Mouse (Mus musculus) CD4-positive helper T cell, adult 2 months (primary cell): ENCODE measurements at regions not wholly inside any gene's neighbourhood (a gene's known extent, or its start where the extent isn't known, plus 50 kb on each side); places are given as distances from the start of the nearest gene placed in this dataset.

Experiments used
- DNase-seq: peaks from one replicate; pipeline ENCODE4 v3.0.0-alpha.2; 2012; ENCODE audit warnings: low read depth, missing footprints, low spot score

DNA sequence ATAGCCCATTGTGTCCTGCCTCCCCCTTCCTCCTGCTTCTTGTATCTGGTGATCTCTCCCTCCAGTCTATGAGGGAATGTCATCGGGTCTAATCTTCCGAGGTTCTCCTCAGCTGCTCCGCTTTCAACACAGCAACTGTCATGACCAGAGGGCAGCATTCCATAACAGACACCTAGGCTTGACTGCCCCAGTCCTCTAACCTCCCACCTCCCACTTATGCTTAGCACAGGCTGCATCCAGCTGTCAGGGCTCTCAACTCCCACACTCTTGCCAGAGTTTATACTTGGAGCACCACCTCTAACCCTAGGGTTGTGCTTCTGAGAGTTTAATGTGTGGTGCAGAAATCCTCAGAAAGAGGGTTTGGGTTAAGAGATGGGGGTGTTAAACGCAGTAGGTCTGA, 137.9 kb upstream of the Rbms1 start:
- DNase-seq = no peak

DNA sequence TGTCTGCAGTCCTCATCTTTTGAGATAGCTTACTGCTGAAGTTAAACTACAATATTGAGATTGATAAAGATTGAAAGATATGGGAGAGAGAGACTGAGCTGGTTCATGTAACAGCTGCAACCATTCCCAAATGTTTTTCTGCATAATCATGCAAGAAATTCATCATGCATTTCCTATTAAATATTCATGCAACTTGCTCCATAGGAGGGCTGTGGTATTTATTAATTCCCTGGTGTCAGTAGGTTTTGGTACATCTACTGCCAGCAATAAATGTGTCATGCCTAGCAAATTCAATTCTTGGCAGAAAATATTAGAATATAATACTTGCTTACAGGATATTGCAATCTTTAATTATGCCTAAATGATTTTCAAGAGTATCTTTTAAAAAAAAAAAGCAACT, 125.5 kb upstream of the Rbms1 start:
- no peak for DNase-seq

DNA sequence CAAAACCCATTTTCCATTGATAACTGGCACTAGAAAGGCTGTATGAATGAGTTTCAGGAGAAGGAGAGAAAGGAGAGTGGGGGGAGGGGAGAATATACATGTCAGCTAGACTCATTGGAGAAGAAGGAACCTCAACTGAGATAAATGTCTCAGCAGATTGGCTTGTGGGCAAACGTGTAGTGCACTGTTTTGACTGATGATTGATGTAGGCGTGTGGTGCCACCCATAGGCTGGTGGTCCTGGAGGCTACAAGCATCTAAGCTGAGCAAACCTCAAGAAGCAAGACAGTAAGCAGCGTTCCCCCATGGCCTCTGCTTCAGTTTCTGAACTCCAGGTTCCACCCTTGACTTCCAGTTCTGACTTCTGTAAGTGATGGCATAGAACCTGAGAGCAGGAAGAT, 121.8 kb upstream of the Rbms1 start:
- DNase-seq = no peak

DNA sequence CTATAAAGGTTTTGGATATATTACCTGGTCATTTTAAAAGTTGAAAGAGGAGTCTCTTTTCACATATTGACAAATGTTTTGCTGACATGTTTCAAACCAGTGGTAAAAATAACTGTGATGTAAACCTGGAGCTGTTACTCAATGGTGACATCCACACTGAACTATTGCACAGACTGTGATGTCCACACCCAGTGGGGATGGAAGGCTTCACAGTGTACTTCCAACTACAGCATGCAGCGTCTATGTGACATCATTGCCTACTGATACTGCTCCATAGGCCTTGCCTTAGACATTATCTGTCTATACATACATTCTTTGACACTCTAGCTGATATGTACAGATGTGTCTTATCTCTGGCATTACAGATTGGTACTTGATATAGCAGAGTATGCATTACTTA, 120.1 kb upstream of the Rbms1 start:
- DNase-seq = no peak

DNA sequence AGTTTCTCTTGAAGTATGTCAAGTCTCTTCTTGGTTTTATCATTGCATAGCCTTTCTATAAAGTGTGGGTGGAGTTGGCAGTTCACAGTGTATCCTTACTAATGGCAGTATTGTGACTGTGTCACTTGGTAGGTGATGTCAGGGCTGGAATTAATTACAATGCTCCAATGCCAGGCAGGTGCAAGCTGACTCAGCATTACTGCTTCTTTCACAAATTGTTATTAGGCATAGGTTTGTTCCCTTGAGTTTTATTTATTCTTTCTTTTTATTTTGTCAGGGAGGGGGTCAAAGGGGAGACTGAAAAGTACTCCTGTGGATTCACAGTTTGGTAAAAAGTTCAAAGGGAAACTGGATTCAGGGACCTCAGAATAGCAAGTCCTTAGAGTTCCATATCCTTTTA, 119.6 kb upstream of the Rbms1 start:
- DNase-seq = no peak

DNA sequence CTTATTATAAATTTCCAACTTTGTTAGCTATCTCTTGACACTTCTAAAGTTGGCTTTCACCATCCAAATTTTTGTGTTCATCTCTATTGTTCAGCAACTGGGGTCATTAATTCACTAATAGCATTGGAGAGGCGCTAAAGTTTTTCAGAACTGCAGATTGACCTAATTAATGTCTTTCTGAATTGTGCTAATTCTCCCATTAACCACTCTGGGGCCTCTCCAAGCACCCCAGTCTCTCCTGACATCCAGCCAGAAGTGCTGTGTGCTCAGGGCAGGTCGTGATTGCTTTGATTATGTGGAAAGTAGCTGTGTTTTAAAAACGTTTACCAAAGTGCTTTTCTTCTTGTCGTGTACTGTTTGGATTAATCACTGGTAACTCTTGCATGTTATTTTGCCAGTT, 117.0 kb upstream of the Rbms1 start:
- DNase-seq = no peak

DNA sequence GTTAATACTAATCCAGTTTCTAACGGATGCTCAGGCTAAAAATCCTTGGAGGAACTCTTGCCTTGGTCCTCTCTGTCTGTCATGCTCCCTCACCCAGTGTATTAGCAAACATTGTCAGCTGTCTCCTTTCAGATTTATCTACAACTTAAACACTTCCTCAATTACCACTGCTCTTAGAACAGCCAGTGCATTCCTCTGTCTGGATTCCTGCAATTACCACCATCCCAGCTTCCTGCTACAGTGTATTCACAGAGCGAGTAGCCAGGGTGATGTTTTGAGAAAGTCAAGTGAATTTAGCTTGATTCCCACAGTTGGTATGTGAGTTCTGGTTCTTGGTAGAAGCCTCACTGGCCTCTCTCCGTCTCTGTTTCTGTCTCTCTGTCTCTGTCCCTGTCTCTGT, 108.0 kb upstream of the Rbms1 start:
- no peak for DNase-seq

DNA sequence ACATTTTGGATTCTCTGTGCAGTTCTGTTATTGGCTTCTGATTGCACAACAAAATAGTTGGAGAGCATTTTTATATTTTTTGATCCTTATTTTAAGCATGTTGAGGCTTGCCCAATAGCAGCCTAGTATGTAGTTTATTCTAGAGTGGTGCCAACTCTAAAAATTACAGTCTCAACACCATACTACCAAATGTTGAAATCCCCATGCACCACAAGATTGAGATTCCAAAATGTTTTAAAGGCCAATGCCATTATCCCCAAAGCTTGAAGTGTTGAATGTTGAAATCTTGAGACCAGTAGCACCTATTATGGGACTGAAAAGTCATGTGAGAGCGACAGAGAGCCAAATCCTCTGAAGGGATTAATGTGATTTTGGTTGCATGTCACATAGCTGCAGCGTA, 104.9 kb upstream of the Rbms1 start:
- DNase-seq = no peak

DNA sequence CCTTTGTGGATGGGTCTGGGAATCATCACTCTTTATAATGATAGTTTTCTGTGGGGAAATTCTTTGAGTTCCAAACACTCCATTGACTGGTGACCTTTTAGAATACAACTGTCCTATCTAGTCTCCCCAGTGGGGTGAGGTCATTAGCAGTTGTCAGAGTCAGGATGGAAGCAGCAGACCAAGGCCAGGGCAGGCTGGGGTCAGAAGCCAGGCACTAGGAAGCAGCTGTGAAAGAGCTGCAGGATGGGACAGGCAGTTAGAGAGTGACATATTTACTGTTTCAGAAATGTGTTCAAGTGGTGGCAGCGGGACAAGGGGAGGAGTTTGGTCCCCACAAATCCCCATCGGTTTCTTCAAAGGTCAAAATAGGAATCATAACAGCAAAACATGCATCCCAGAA, 99.1 kb upstream of the Rbms1 start:
- DNase-seq = no peak

DNA sequence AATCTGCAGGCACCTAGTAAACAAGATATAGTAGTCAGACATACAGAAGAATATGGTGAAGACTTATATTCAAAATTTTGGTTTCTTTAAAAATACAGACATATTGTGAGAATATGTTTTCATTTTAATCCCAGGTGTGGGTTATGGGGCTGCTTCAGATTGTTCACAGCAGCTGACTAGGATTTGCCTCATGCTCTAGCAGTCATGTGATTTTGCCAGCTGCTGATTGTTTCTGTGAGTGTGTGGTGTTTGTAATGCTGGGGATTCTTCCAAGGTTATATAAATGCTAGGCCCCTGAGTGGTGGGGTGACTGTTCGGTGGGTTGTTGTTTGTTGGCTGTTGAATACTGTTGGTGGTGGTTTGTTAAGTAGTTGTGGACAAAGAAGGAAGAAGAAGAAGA, 97.9 kb upstream of the Rbms1 start:
- no peak for DNase-seq

DNA sequence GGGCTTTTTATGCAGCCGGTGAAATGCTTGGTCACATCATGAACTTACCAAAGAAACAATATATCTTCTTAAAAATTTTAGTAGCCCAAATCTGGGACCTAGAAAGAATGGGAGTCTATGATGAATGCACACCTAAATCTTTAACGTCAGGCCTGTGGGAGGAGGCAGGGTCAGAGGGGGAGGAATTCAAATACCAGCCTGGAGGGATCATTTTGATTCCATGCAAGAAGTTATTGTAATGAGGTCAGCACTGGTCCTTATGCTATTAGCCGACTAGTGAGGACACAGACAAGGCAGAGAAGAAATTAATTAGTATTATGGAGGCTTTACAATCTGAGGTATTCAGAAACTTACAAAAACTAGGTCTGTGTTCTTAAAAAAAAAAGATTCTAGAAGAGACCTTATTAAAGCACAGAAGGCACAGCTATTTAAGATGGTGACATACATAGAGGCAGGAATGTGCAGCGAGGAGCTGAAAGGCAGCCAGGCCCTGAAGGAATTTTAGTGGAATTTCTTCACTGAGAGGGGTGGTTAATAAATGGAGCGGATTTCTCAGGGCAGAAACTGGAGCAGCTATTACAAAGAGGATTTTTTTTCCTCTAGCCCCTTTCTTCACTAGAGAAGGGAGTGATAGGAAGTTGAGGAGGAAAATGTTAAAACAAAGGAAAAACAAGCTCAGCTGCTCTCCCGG, 95.7 kb upstream of the Rbms1 start:
- no peak for DNase-seq

DNA sequence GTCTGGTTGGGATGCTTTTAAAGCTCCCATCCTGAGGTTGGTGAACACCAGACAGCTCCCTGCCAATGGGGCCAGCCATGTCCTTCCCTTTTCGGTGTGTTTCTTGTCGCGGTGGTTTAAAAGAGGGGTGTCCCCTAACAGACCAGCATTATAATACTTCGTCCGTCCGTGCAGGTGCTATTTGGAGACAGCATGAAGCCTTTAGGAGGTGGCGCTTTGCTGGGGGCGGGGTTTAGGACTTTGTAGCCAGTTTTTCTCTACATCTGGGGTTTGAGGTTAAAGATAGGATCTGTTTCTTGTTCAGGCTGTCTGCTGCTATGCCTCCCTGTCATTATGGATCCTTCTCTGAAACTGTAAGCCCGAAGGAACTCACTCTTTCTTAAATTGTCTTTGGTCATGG, 89.3 kb upstream of the Rbms1 start:
- peak; percentile 47 for DNase-seq

DNA sequence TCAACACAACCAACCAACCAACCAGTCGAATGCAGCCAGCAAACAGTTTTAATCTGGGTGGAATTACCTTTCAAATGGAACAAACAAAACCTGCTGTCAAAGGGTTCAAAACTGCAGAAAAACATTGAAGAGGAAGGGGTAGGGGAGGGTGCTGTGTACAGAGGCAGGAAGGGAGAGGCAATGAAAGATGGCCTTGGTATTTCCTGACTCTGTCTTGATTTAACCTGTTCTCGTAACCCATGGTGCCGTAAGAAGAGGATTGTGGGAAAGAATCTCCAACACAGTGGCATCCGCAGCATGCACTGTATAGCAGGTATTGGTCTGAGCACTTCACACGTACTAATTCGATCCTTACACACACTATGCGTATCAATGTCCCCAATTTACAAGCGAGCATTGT, 88.8 kb upstream of the Rbms1 start:
- DNase-seq = peak; percentile 39

DNA sequence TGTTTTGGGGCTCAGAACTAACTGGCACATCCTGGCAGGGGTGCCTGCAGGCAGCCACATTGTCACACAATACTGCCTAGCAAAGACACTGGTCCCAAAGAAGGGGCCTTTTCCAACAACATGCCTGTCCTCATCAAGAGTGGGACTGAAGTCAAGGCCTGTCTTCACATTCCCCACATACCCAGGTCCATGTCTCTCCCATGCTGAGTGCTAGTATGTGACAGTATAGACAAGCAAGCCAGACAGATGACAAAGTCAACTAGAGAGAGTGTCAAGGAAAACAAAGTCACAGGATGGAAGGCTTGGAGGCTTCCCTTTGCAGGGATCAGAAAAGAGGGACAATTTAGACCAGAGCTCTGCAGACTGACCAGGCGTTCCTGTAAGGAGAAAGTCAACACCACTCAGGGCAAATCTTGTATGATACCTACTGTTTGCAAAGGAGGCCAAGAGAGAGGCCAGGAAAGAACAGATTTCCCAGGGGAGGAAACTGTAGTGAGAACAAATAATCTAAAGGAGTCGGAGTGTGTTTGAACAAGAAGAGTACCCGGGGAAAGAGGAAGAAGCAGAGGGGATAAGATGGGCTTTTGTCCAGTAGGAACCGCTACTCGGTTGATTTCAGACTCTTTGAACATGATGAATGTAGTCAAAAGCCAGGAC, 83.2 kb upstream of the Rbms1 start:
- DNase-seq = no peak

DNA sequence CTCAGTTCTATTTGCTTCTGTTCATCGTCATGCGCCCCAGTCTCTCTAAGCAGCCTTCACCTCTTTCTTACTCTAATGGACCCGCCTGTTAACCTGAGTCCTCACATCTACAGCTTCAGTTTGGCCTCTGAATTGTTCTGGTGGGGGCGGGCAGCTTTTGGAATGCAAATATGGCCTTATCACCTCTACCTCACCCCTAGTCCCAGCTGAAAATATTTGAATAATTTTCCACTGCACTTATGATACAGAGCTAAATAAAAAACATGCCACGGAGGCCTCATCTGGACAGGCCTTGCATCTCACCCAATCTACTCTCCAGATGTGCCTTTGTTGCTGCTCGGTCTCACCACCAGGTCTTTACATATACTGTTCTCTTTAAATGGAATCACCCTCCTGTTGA, 82.5 kb upstream of the Rbms1 start:
- no peak for DNase-seq

DNA sequence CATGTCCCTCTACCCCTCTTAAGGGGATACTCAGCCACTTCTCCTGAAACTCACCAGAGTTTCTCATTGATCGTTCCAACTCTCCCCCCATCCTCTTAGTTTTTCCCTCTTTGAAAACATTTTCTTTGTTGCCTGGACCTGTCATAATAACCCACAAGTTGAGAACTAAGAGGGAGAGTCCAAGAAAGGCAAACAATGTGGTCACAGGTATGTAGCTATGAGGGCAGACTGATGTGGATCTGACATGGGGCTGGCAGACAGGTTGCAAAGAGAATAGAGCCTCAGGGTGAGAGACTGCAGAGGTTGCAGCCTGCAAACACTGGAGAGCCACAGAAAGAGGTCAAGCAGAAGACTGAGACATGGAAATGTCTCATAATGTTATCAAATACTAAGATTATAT, 69.9 kb upstream of the Rbms1 start:
- DNase-seq = no peak

DNA sequence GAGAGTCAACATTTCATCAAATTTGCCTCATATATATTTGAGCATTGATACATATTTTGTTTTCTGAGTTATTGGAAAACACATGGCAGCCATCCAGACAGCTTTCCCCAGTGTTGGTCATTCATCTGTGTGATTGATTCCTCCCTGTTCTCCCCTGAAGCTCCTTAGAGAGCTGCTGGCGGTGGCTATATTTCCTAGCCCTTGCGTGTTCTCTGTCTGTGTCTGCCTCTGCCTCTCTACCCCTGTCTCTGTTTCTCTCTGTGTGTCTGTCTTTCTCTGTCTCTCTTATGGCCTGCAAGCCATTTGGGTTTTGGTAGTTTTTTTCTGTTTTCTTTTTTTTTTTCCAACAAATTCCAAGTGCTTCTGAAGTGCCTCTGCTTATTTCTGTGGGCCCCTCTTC, 66.7 kb upstream of the Rbms1 start:
- DNase-seq = no peak

DNA sequence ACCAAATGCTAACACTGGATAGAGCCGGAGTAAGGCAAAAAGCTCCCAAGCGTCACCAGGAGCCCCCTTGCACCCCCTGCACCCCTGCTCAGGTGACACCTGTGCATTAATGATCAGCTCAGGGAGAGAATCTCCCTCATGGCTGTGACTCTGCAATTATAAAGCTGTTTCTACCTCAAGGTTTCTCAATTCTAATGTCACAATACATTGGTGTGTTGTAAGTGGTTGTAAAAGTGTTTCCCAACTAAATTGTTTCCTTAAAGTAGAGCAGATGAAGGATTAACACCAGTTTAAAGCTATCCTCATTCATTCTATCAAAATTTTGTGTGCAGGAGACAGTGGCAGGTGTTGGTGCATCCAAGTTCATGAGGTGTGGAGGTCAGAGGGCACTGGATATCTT, 65.6 kb upstream of the Rbms1 start:
- DNase-seq = no peak

DNA sequence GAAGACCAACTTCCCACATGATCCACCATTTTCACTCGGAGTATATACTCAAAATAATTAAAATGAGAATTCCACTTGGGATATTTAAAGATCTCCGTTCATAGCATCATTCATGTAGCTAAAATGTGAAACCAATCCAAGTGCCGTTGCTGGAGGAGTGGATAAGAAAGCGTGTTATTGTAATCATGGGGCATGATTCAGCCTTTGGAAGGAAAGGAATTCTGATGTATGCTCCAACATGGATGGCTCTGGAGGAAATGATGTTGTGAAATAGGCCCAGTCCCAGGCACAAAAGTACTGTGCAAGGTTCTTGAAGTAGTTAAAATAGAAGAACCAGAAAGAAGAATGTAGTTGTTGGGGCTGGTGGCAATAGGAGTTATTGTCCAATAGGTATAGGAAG, 64.7 kb upstream of the Rbms1 start:
- no peak for DNase-seq

DNA sequence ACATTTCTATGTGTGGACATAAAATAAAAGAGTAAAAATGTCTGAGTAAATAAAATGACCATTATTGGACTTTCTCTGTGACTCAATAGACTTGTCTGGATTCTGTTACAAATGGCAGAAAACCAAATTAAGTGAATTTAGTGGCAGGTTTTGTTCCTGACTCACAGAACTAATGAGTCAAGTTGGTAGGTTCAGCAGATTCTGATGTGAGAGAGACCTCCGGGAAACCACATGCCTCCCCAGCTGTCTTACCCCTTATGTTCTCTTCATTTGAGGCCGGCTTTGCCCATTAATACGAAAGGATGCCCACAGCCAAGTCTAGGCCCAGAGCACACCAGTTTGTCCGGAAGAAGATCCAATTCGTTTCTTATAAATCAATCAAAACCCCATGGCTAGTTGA, 59.4 kb upstream of the Rbms1 start:
- DNase-seq = no peak

DNA sequence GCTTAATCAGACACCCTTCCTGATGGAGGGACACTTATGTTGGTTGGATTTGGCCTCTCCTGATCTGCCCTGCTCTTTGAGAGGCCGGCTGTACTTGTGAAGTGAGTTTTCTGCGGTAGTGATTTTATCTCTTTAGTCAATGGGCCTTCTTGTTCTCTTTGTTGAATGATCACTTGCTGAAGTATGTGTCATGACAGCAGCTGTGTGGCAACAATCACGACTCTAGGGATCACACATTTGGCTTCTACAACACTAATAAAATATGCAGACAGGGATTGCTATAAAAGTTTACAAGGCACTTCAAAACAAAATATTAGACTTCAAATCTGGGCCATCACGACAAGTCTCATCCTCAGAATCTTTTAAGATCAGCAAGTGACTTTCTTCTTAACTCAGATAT, 57.8 kb upstream of the Rbms1 start:
- DNase-seq = no peak

DNA sequence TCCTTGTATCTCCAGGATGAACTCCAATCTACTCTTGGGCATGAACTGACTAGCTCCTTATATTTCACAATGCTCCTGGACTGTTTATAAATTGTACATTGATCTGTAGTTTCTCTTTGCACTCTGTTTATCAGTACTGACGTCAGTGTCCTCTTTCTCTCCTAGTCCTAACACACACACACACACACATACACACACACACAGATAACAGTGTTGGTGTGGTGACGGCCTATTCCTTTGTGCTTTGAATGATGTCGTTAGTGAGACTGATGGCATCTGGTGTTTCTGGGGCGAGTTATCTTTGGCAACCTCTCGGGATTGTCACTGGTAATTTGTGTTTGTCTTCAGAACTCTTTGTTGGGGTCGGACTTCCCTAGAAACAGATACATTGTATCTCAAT, 50.0 kb upstream of the Rbms1 start:
- DNase-seq = no peak
